Mouse (Mus musculus): ENCODE results near the gene 9430015G10Rik. TPM values are rescaled to one million over a fixed set of nuclear protein-coding genes. Genes with fewer than 3 reads are reported as not detected.

Gene 9430015G10Rik
- total RNA-seq (2021) = 10 to 100 TPM; 27.3 to 34.9 TPM
- long read RNA-seq, experiment 1, partial matches to known transcripts = 3 of 23 reads
- long read RNA-seq, experiment 1, other reads (novel, unspliced or antisense) = 13 of 23 reads
- long read RNA-seq, experiment 2, partial matches to known transcripts = 3 of 30 reads
- long read RNA-seq, experiment 2, other reads (novel, unspliced or antisense) = 19 of 30 reads

GRCm38 (mm10) chr4:156109570-156110331 is at the start of gene 9430015G10Rik:
Gene 9430015G10Rik, plus strand, starts transcription at chr4:156109982.
- H3K4me3 ChIP-seq = peak within 1 kb of the TSS; percentile 82
- peak; percentile 61 for TF ChIP-seq CTCF (conservative IDR thresholded peaks at IDR 0.05)
- DNase-seq (ENCODE audit: low spot score in 2 of 2) = peak; percentile 98 to 99
- H3K27ac ChIP-seq = peak within 1 kb of the TSS; percentile 90

GRCm38 (mm10) chr4:156063861-156064509 is 45.8 kb upstream of the 9430015G10Rik start:
- no peak for DNase-seq (ENCODE audit: low spot score in 2 of 2)
- Histone ChIP-seq H3K4me3 (no peak overlapping the region), H3K27ac (no peak overlapping the region)
- no peak for TF ChIP-seq CTCF (conservative IDR thresholded peaks at IDR 0.05)

- TF ChIP-seq CTCF (conservative IDR thresholded peaks at IDR 0.05) = no peak
- H3K27ac ChIP-seq = no peak overlapping the region
- H3K4me3 ChIP-seq = no peak overlapping the region
- DNase-seq (ENCODE audit: low spot score in 2 of 2) = no peak
These were observed 45.3 kb upstream of the 9430015G10Rik start for GRCm38 (mm10) chr4:156064510-156064897.

- Histone ChIP-seq H3K27ac (no peak overlapping the region), H3K4me3 (no peak overlapping the region)
- no peak for TF ChIP-seq CTCF (conservative IDR thresholded peaks at IDR 0.05)
- no peak for DNase-seq (ENCODE audit: low spot score in 2 of 2)
These were observed 44.5 kb upstream of the 9430015G10Rik start for GRCm38 (mm10) chr4:156065156-156065894.

- no peak for TF ChIP-seq CTCF (conservative IDR thresholded peaks at IDR 0.05)
- DNase-seq (ENCODE audit: low spot score in 2 of 2) = no peak
- no peak overlapping the region for H3K4me3 ChIP-seq
- no peak overlapping the region for H3K27ac ChIP-seq
These were observed 42.4 kb upstream of the 9430015G10Rik start for GRCm38 (mm10) chr4:156067256-156067949.

GRCm38 (mm10) chr4:156069701-156070100 is 40.1 kb upstream of the 9430015G10Rik start:
- H3K4me3 ChIP-seq = no peak overlapping the region
- no peak for DNase-seq (ENCODE audit: low spot score in 2 of 2)
- TF ChIP-seq CTCF (conservative IDR thresholded peaks at IDR 0.05) = no peak
- H3K27ac ChIP-seq = no peak overlapping the region

- no peak overlapping the region for H3K4me3 ChIP-seq
- no peak overlapping the region for H3K27ac ChIP-seq
- no peak for DNase-seq (ENCODE audit: low spot score in 2 of 2)
- no peak for TF ChIP-seq CTCF (conservative IDR thresholded peaks at IDR 0.05)
These were observed 39.5 kb upstream of the 9430015G10Rik start for GRCm38 (mm10) chr4:156070276-156070675.

- no peak for TF ChIP-seq CTCF (conservative IDR thresholded peaks at IDR 0.05)
These were observed 39.1 kb upstream of the 9430015G10Rik start for GRCm38 (mm10) chr4:156070716-156071115.

GRCm38 (mm10) chr4:156076911-156077382 is 32.8 kb upstream of the 9430015G10Rik start:
- no peak overlapping the region for H3K4me3 ChIP-seq
- no peak overlapping the region for H3K27ac ChIP-seq
- DNase-seq (ENCODE audit: low spot score in 2 of 2) = no peak
- TF ChIP-seq CTCF (conservative IDR thresholded peaks at IDR 0.05) = no peak

More at GRCm38 (mm10) chr4:156070716-156071115, 39.1 kb upstream of the 9430015G10Rik start:
- no peak overlapping the region for H3K4me3 ChIP-seq
- no peak overlapping the region for H3K27ac ChIP-seq
- DNase-seq (ENCODE audit: low spot score in 2 of 2) = no peak

GRCm38 (mm10) chr4:156077499-156078301 is 32.1 kb upstream of the 9430015G10Rik start:
- DNase-seq (ENCODE audit: low spot score in 2 of 2) = no peak
- Histone ChIP-seq H3K27ac (no peak overlapping the region), H3K4me3 (peak overlapping the region; percentile 45)
- peak; percentile 27; the same call in 1 of the 2 replicates for TF ChIP-seq CTCF (conservative IDR thresholded peaks at IDR 0.05)

- H3K27ac ChIP-seq = no peak overlapping the region
- TF ChIP-seq CTCF (conservative IDR thresholded peaks at IDR 0.05) = no peak
- no peak for DNase-seq (ENCODE audit: low spot score in 2 of 2)
- no peak overlapping the region for H3K4me3 ChIP-seq
These were observed 27.1 kb upstream of the 9430015G10Rik start for GRCm38 (mm10) chr4:156082621-156083234.
